Mouse (Mus musculus) limb, embryonic 11.5 days (tissue): ENCODE measurements at regions not wholly inside any gene's neighbourhood (a gene's known extent, or its start where the extent isn't known, plus 50 kb on each side); places are given as distances from the start of the nearest gene placed in this dataset.

Experiments used
- ATAC-seq: fragments of 200-750 bp; cut with Nextera tagmentation; 2 replicates; pipeline ENCODE4 v1.8.0; 2017; ENCODE audit warnings: low read depth; ENCODE audit not compliant: insufficient number of reproducible peaks, low FRiP score, low TSS enrichment
- DNase-seq: peaks from one replicate; pipeline ENCODE4 v3.0.0-alpha.2; 2015; ENCODE audit warnings: low spot score
- H3K27ac ChIP-seq: fragments of 300-500 bp; sonication (generic); replicated peaks from 2 replicates; pipeline ENCODE4 v1.5.1; 2014; ENCODE audit warnings: low read depth, mild to moderate bottlenecking, low read length
- H3K27me3 ChIP-seq: fragments of 300-500 bp; sonication (generic); 2 replicates; pipeline ENCODE4 v1.6.1; 2014; ENCODE audit warnings: mild to moderate bottlenecking, low read length, mixed read lengths; ENCODE audit not compliant: control insufficient read depth, insufficient read depth
- H3K36me3 ChIP-seq: fragments of 300-500 bp; sonication (generic); 2 replicates; pipeline ENCODE4 v1.6.1; 2014; ENCODE audit warnings: mild to moderate bottlenecking, low read length, moderate library complexity, mixed read lengths; ENCODE audit not compliant: control insufficient read depth, insufficient read depth
- H3K4me1 ChIP-seq: fragments of 300-500 bp; sonication (generic); 2 replicates; pipeline ENCODE4 v1.6.1; 2014; ENCODE audit warnings: low read length, mixed read lengths; ENCODE audit not compliant: control insufficient read depth, insufficient read depth
- H3K4me2 ChIP-seq: fragments of 300-500 bp; sonication (generic); 2 replicates; pipeline ENCODE4 v1.6.1; 2014; ENCODE audit warnings: low read depth, mild to moderate bottlenecking, moderate library complexity; ENCODE audit not compliant: severe bottlenecking
- H3K4me3 ChIP-seq: fragments of 300-500 bp; sonication (generic); 2 replicates; pipeline ENCODE4 v1.5.1; 2014; ENCODE audit warnings: low read depth, low read length
- H3K9ac ChIP-seq: fragments of 300-500 bp; sonication (generic); 2 replicates; pipeline ENCODE4 v1.6.1; 2014; ENCODE audit warnings: mild to moderate bottlenecking, low read length
- H3K9me3 ChIP-seq: fragments of 300-500 bp; sonication (generic); 2 replicates; pipeline ENCODE4 v1.6.1; 2016; ENCODE audit warnings: low read length; ENCODE audit not compliant: control insufficient read depth
- WGBS: fragments of 180-500 bp; shearing (Covaris S2); extraction: QIAGEN DNeasy Blood & Tissue Kit; methylation state at CpG from one replicate; pipeline ENCODE4 v1.1.7; 2014; 5-methylcytosine and 5-hydroxymethylcytosine counted together

DNA sequence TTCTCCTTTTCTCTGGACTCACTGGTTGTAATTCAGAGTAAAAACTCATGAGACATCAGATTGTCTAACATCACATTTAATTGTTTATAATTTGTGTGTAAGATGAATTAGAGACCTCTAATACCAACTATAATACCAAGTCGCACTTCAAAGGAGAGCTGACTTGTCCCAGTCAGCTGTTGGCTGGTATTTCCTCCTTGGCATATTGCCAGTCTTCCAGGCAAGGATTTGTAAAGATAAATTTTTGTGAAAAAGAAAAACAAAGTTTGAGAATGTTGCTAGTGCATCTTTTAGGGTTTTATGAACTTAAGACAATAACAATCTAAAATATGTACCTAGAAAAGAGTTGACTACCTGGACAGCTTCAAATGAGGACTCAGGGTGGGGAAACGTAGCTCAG, 321.7 kb upstream of the Gm5148 start:
- Histone ChIP-seq H3K4me3 (no peak overlapping the region), H3K4me2 (no peak overlapping the region), H3K36me3 (no peaks in the 10 kb centered on the region), H3K27me3 (no peaks in the 10 kb centered on the region), H3K27ac (no peak overlapping the region), H3K9ac (no peak overlapping the region), H3K9me3 (no peaks in the 10 kb centered on the region), H3K4me1 (0 out of 2 replicates have a peak, but pooled peaks cover 3% of the 10 kb centered on the region)
- ATAC-seq (no peak), DNase-seq (no peak)
- 90% methylated on average over 2 of the region's 2 CpGs for WGBS

- WGBS, result 71% methylated on average over 6 of the region's 6 CpGs
- Histone ChIP-seq H3K4me3 (no peak overlapping the region), H3K4me2 (no peak overlapping the region), H3K4me1 (0 out of 2 replicates have a peak, but pooled peaks cover 3% of the 10 kb centered on the region), H3K9ac (no peak overlapping the region), H3K27me3 (no peaks in the 10 kb centered on the region), H3K9me3 (no peaks in the 10 kb centered on the region), H3K36me3 (no peaks in the 10 kb centered on the region), H3K27ac (no peak overlapping the region)
- DNase-seq (peak; percentile 34), ATAC-seq (no peak)
Measured at GRCm38 (mm10) chr3:38045523-38045922, 321.2 kb upstream of the Gm5148 start.

DNA sequence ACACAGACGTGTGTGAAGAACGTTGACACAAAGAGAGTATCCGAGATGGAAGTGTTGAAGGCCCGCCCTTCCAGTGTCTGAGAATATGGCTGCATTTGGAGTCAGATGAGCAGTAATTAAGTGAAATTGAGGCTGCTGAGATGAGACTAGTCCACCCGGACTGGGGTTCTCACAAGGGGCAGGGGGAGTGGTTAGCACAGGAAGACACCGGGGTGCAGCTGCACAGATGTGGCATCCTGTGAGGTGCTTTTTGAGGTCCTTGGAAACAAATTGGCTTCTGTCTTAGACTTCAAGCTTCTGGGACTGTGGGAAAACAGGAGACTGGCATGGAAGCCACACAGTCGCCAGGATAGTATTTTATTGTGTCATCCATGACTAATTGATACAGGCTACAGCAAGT, 320.0 kb upstream of the Gm5148 start:
- H3K4me3 ChIP-seq, result no peak overlapping the region
- H3K4me1 ChIP-seq, result 0 out of 2 replicates have a peak, but pooled peaks cover 3% of the 10 kb centered on the region
- no peaks in the 10 kb centered on the region for H3K36me3 ChIP-seq
- no peaks in the 10 kb centered on the region for H3K27me3 ChIP-seq
- H3K4me2 ChIP-seq, result no peak overlapping the region
- 69% methylated on average over 7 of the region's 7 CpGs for WGBS
- no peak overlapping the region for H3K27ac ChIP-seq
- ATAC-seq, result no peak
- H3K9me3 ChIP-seq, result no peaks in the 10 kb centered on the region
- H3K9ac ChIP-seq, result no peak overlapping the region
- no peak for DNase-seq

GRCm38 (mm10) chr3:38042614-38043013, 318.3 kb upstream of the Gm5148 start:
- Histone ChIP-seq H3K27me3 (no peaks in the 10 kb centered on the region), H3K9ac (no peak overlapping the region), H3K4me2 (no peak overlapping the region), H3K36me3 (no peaks in the 10 kb centered on the region), H3K4me3 (no peak overlapping the region), H3K4me1 (0 out of 2 replicates have a peak, but pooled peaks cover 3% of the 10 kb centered on the region), H3K9me3 (no peaks in the 10 kb centered on the region), H3K27ac (no peak overlapping the region)
- DNase-seq (no peak), ATAC-seq (no peak)
- 13% methylated on average over 6 of the region's 6 CpGs for WGBS

GRCm38 (mm10) chr3:38036131-38036530, 311.8 kb upstream of the Gm5148 start:
- DNase-seq (no peak), ATAC-seq (no peak)
- Histone ChIP-seq H3K9me3 (no peaks in the 10 kb centered on the region), H3K9ac (no peak overlapping the region), H3K4me1 (no peaks in the 10 kb centered on the region), H3K27ac (no peak overlapping the region), H3K4me2 (no peak overlapping the region), H3K4me3 (no peak overlapping the region), H3K36me3 (no peaks in the 10 kb centered on the region), H3K27me3 (no peaks in the 10 kb centered on the region)

GRCm38 (mm10) chr3:38034138-38034537, 309.8 kb upstream of the Gm5148 start:
- no peak overlapping the region for H3K27ac ChIP-seq
- no peak overlapping the region for H3K4me3 ChIP-seq
- H3K9me3 ChIP-seq, result no peaks in the 10 kb centered on the region
- H3K4me2 ChIP-seq, result no peak overlapping the region
- no peaks in the 10 kb centered on the region for H3K4me1 ChIP-seq
- no peak overlapping the region for H3K9ac ChIP-seq
- no peaks in the 10 kb centered on the region for H3K27me3 ChIP-seq
- WGBS, result 84% methylated on average over 3 of the region's 3 CpGs
- DNase-seq, result no peak
- no peak for ATAC-seq
- H3K36me3 ChIP-seq, result no peaks in the 10 kb centered on the region

DNA sequence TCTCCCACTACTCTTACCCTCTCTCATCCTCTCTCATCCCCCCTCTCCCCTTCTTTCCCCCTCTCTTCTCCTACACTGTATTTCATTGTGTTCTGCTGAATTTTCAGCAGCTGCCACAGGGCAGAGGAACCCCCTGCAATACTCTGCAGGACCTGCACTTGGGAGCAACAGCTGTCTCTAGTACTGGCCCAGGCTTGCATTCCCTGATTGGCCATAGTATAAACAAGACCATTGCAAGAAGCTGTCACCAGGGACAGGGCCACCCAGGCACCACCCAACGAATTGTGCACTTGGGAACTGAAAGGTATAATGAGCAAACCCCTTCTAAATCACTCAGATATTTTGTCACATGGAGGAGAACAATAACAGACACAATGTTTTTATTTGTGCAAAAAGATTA, 290.5 kb upstream of the Gm5148 start:
- no peak for ATAC-seq
- H3K4me3 ChIP-seq, result no peak overlapping the region
- no peak overlapping the region for H3K9ac ChIP-seq
- no peaks in the 10 kb centered on the region for H3K9me3 ChIP-seq
- no peaks in the 10 kb centered on the region for H3K27me3 ChIP-seq
- H3K36me3 ChIP-seq, result no peaks in the 10 kb centered on the region
- 31% methylated on average over 1 of the region's 1 CpGs for WGBS
- H3K27ac ChIP-seq, result no peak overlapping the region
- DNase-seq, result no peak
- no peaks in the 10 kb centered on the region; the same call in 1 of the 2 replicates for H3K4me1 ChIP-seq
- H3K4me2 ChIP-seq, result no peak overlapping the region

DNA sequence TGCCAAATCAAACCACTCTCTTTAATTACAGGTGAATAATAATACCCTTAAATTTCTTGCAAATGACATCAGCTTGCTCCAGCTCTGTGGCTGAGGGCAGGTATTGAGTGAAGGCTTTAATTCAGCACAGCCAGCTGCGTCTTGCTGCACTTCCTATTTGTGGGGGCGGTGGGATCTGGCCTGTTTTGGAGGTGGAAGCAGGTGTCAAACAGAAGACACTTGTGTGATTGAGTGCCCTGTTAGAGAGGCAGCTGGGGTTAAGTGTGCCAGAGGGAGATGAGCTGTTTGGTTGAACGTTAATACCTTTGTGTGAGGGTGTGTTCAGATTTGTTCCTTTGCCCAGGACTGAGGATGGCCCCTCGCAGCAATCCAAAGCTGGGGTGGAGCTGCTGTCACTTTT, 284.9 kb upstream of the Gm5148 start:
- 17% methylated on average over 4 of the region's 4 CpGs for WGBS
- Histone ChIP-seq H3K36me3 (no peaks in the 10 kb centered on the region), H3K9me3 (no peaks in the 10 kb centered on the region), H3K4me2 (no peak overlapping the region), H3K4me3 (no peak overlapping the region), H3K9ac (no peak overlapping the region), H3K27ac (no peak overlapping the region), H3K27me3 (no peaks in the 10 kb centered on the region), H3K4me1 (no peaks in the 10 kb centered on the region; the same call in 1 of the 2 replicates)
- no peak for DNase-seq
- no peak for ATAC-seq

- Histone ChIP-seq H3K27ac (no peak overlapping the region), H3K4me1 (no peaks in the 10 kb centered on the region; the same call in 1 of the 2 replicates), H3K4me2 (no peak overlapping the region), H3K27me3 (no peaks in the 10 kb centered on the region), H3K36me3 (no peaks in the 10 kb centered on the region), H3K9ac (no peak overlapping the region), H3K9me3 (no peaks in the 10 kb centered on the region), H3K4me3 (no peak overlapping the region)
- WGBS, result 76% methylated on average over 7 of the region's 7 CpGs
- ATAC-seq (no peak), DNase-seq (no peak)
Measured at GRCm38 (mm10) chr3:38008321-38008720, 284.0 kb upstream of the Gm5148 start.
